Comparison of ENCODE assay signal across 27 mouse cellular contexts in genomic region chr16:27783978-27784377, GRCm38 (mm10).
A peak's percentile ranks its signal among the peaks of the same experiment; 100 is the strongest.
DNase-seq lines count a peak whose midpoint lies in the region; ATAC-seq and TF ChIP-seq lines count a peak whose summit lies in the region.
"Had no signal": no experiment of that assay in that cellular context is flagged by ENCODE, and none has a peak within 500 bp of the region (broad histone marks: within the 10 kb centered on the region; RNA-seq: fewer than 3 reads in every experiment).

No protein-coding gene starts in this region.

- WGBS in midbrain, postnatal 0 days, result 38% methylated on average over 1 of the region's 1 CpGs
- 67% methylated on average over 1 of the region's 1 CpGs for WGBS in midbrain, embryonic 15.5 days

- no peaks in the 10 kb centered on the region for H3K4me1 ChIP-seq in midbrain, postnatal 0 days (ENCODE audit: insufficient read depth, low read length)
- H3K4me1 ChIP-seq in midbrain, embryonic 15.5 days, result peaks cover 3% of the 10 kb centered on the region; the same call in 1 of the 2 replicates
- H3K4me1 ChIP-seq: embryonic facial prominence, embryonic 10.5 days; embryonic facial prominence, embryonic 13.5 days; forebrain, embryonic 12.5 days; forebrain, embryonic 15.5 days; heart, embryonic 12.5 days; heart, embryonic 15.5 days; intestine, embryonic 15.5 days had no signal

- no peak overlapping the region for H3K4me2 ChIP-seq in midbrain, postnatal 0 days (ENCODE audit: low read depth, low read length, poor library complexity, severe bottlenecking)
- H3K4me2 ChIP-seq in midbrain, embryonic 15.5 days, result no peak overlapping the region
- H3K4me2 ChIP-seq: embryonic facial prominence, embryonic 13.5 days; forebrain, embryonic 12.5 days; forebrain, embryonic 15.5 days; heart, embryonic 12.5 days; heart, embryonic 15.5 days; hindbrain, embryonic 14.5 days; intestine, embryonic 15.5 days had no signal

- no peaks in the 10 kb centered on the region for H3K27me3 ChIP-seq in midbrain, postnatal 0 days (ENCODE audit: insufficient read depth, low read length)
- no peaks in the 10 kb centered on the region for H3K27me3 ChIP-seq in midbrain, embryonic 15.5 days (replicated peaks)
- H3K27me3 ChIP-seq: embryonic facial prominence, embryonic 13.5 days; forebrain, embryonic 12.5 days; forebrain, embryonic 15.5 days; heart, embryonic 12.5 days; heart, embryonic 15.5 days; intestine, embryonic 15.5 days had no signal

- H3K27ac ChIP-seq in midbrain, postnatal 0 days (ENCODE audit: low read depth, low read length), result no peak overlapping the region
- H3K27ac ChIP-seq in midbrain, embryonic 15.5 days, result no peak overlapping the region
- H3K27ac ChIP-seq: embryonic facial prominence, embryonic 10.5 days; embryonic facial prominence, embryonic 13.5 days; forebrain, embryonic 12.5 days; forebrain, embryonic 15.5 days; heart, embryonic 15.5 days; hindbrain, embryonic 14.5 days; intestine, embryonic 15.5 days had no signal

- peak; percentile 58 for ATAC-seq in cerebellum, adult (ENCODE audit: insufficient number of reproducible peaks, low FRiP score, low TSS enrichment)
- ATAC-seq in midbrain, postnatal 0 days (ENCODE audit: low FRiP score), result no peak
- no peak for ATAC-seq in midbrain, embryonic 15.5 days (replicated peaks)
- ATAC-seq: activated CD4-positive, CD25-positive, alpha-beta regulatory T cell, adult 4 months; forebrain, embryonic 15.5 days; intestine, embryonic 15.5 days had no signal

- H3K9ac ChIP-seq in midbrain, postnatal 0 days (replicated peaks; ENCODE audit: low read length, poor library complexity, severe bottlenecking), result no peak overlapping the region
- H3K9ac ChIP-seq in midbrain, embryonic 15.5 days, result no peak overlapping the region
- H3K9ac ChIP-seq: embryonic facial prominence, embryonic 13.5 days; forebrain, embryonic 12.5 days; forebrain, embryonic 15.5 days; heart, embryonic 12.5 days; heart, embryonic 15.5 days; hindbrain, embryonic 14.5 days; intestine, embryonic 15.5 days had no signal

- intact Hi-C loops in heart, postnatal 36 days (cut with DNase I), result no loop called here

- no peaks in the 10 kb centered on the region for H3K36me3 ChIP-seq in midbrain, postnatal 0 days (ENCODE audit: insufficient read depth, low read length)
- no peaks in the 10 kb centered on the region for H3K36me3 ChIP-seq in midbrain, embryonic 15.5 days (replicated peaks)
- H3K36me3 ChIP-seq: embryonic facial prominence, embryonic 10.5 days; embryonic facial prominence, embryonic 13.5 days; forebrain, embryonic 12.5 days; forebrain, embryonic 15.5 days; heart, embryonic 12.5 days; heart, embryonic 15.5 days; intestine, embryonic 15.5 days had no signal

- no peak overlapping the region for H3K4me3 ChIP-seq in midbrain, postnatal 0 days (ENCODE audit: low read depth, low read length)
- no peak overlapping the region for H3K4me3 ChIP-seq in midbrain, embryonic 15.5 days
- H3K4me3 ChIP-seq: embryonic facial prominence, embryonic 10.5 days; embryonic facial prominence, embryonic 13.5 days; erythroblast, embryonic 14.5 days; forebrain, embryonic 12.5 days; forebrain, embryonic 15.5 days; heart, embryonic 12.5 days; heart, embryonic 15.5 days; intestine, embryonic 15.5 days had no signal

- no peak for DNase-seq in cerebellum, postnatal 4 days (ENCODE audit: low spot score in 2 of 2)
- DNase-seq in midbrain, postnatal 0 days (ENCODE audit: low spot score), result peak; percentile 27
- DNase-seq in cerebellum, adult 9-10 months, result peak; percentile 43
- peak; percentile 19 to 43 for DNase-seq in cerebellum, postnatal 14 days
- no peak for DNase-seq in heart, postnatal 36 days
- DNase-seq in urinary bladder, postnatal 25 days (ENCODE audit: low spot score), result no peak
- DNase-seq: adrenal gland, adult 8-10 months; adrenal gland, postnatal 25 days; embryo, embryonic 11 days; gastrocnemius, postnatal 10 days; heart, adult 11 months; heart, postnatal 10 days; heart, postnatal 4 days; kidney, adult 11 months; kidney, adult 8-10 months had no signal

- no peaks in the 10 kb centered on the region for H3K9me3 ChIP-seq in midbrain, postnatal 0 days (ENCODE audit: low read length)
- no peaks in the 10 kb centered on the region for H3K9me3 ChIP-seq in midbrain, embryonic 15.5 days
- H3K9me3 ChIP-seq: embryonic facial prominence, embryonic 10.5 days; embryonic facial prominence, embryonic 13.5 days; forebrain, embryonic 12.5 days; forebrain, embryonic 15.5 days; heart, embryonic 12.5 days; heart, embryonic 15.5 days; intestine, embryonic 15.5 days had no signal

- no peak for TF ChIP-seq CTCF in midbrain, postnatal 0 days (IDR thresholded peaks at IDR 0.05)

Comparison
In these comparisons a context has a peak if more than half of its experiments do, and no peak if none do; other contexts are left out.
1. DNase-seq: peak in midbrain, postnatal 0 days (single experiment), cerebellum, adult 9-10 months (single experiment) and cerebellum, postnatal 14 days (2 of 2); none in cerebellum, postnatal 4 days (0 of 2), heart, postnatal 36 days (0 of 2) and urinary bladder, postnatal 25 days (single experiment).